Mouse (Mus musculus): Measurements from ENCODE around the gene Fev.

Fev gene

DNA sequence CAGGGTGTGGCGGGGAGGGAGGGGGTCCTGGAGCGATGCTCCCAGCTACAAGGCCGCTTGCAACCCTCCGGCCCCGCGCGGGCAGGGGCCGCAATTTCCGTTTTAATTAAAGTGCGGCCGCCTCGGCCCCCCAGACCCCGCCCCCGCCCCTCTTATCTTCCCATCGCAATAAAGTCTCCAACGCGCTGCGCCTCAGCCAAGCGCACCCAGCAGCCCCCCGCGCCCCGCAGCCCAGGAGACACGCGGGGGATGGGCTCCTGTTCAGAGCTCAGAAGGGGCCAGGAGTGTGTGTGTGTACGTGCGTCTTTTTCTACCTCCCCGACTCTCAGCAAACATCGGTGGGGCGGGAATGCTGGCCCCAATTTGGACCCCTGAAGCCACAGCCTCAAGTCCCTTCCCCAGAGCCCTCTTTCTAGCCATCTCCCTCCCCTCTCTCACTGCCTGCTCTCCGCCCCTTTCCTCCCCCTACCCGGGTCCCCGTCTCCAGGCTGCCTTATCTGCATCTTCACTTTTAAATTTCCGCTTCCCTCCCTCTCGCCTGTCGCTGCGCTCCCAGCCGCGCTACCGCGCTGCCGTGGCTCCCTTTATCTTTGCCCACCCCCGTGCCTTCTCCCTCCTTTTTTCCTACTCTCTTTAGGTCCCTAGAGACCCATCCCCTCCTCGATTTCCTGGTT is at the start of gene Fev:
Gene Fev (minus strand): TSS at position 51 of the 674 bp plus-strand sequence.
- DNase-seq (ENCODE audit: extremely low read depth, insufficient read length, low spot score): no peak

DNA sequence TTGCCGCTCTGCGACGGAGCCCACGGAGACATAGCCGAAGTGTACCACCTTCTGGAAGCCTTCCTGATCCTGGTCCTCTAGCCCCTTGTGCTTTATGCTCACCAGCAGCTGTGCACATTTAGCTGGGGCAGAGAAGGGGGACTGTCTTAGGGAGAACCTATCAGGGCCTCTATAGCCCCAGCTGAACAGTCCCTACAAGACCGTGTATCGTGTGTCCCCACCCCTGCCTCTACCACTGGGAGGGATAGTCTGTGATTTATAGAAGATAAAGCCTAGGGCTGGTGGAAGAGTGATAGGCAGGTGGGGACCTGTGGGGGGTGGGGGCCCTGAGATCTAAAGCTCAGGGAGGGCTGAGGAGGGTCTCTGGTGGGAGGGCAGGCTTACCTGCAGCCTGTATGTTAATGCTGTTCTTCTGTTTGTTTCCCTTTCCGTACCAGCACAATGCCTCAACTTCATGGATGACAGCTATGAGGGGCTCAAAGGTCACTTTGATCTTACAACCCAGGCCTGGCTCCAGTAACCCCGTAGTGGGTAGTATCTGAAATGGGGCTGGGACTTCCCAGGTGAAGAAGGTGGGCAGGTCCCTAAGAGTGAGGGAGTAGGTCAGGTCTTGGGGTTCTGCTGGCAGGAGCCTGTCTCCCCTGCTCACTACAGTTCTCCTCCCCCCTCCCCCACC is 42.5 kb upstream of the Fev start:
- DNase-seq (ENCODE audit: extremely low read depth, insufficient read length, low spot score): no peak

- no peak for DNase-seq (ENCODE audit: extremely low read depth, insufficient read length, low spot score)
Measured at GRCm38 (mm10) chr1:74926721-74927120, 41.5 kb upstream of the Fev start.

- DNase-seq (ENCODE audit: extremely low read depth, insufficient read length, low spot score): no peak
Measured at GRCm38 (mm10) chr1:74924464-74924863, 39.2 kb upstream of the Fev start.

DNA sequence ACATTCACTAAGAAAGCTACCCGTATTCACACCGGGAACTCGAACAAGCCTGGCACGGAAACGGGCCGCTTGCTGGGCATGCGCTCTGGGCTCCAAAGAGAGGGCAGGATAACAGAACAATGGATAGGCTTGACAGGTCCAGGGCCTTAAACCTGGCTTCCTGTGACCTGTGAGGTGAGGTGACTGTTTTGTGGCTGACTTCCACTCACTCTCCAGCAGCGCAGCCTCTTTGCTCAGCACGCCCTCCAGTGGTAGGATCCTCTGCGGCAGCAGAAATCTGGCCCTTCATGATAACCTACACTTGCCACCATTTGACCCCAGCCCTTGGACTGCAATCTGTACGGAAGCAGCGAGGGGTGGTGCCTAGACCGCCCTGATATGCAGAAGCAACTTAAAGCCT is 30.5 kb upstream of the Fev start:
- DNase-seq (ENCODE audit: extremely low read depth, insufficient read length, low spot score): no peak

- DNase-seq (ENCODE audit: extremely low read depth, insufficient read length, low spot score): no peak
Measured at GRCm38 (mm10) chr1:74902191-74902590, 17.0 kb upstream of the Fev start.

DNA sequence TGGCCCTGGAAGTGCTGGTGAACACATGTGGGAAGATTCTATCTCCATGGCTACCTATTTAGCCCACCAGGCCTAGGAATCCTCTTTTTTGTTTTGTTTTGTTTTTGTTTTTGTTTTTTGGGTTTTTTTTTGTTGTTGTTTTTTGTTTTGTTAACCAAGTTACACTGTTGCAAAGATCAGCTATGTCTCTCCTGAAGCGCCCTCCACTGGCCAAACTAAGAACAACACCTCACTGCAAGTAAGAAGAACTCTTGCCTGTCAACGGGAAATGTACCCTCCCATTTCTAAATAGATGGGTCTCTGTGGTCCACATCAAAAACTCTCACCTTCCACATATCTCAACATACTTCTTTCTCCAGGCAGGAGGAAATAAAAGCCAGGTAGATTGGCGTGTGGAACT is 16.5 kb upstream of the Fev start:
- no peak for DNase-seq (ENCODE audit: extremely low read depth, insufficient read length, low spot score)

DNA sequence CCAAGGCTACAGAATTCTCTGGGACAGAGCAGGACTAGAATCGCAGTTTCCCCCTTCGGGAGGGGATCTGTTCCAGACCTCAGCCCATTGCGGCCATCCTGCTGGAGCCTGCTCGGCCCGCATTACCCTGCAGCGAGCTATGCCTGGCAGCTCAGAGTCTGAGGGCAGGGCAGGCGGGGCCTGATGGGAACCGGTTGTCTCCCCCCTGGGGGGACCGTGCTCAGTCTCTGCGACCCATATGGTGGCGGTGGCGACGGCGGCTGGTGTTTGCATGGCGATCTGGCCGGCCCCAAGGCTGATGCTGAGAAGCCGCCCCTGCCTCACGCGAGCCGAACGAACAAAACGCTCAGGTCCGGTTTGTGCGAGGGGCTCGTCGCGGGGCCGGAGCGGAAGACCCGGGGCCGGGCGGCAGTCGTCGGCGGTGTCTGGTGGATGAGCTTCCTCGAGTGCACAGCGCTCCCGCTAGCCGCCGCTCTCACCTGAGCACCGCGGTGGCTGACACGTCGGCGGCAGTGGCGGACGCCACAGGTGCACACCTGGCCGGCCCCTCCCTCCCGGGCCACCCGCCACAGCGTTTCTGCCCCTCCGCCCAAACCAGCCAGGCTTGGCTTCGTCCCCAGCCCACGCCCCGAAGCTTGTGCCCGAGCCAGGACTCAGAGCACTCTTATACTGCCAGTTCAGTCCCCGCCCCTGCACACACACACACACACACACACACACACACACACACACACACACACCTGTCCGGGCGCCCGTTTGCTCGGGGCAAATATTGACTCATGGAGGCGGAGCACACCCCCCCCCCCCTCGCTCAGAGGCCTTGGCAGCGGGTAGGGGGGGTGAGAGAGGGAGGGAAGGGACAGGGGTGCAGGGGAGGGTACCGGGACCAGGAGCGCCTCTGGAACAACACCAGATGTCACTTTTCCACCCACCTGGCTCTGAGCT is 15.4 kb upstream of the Fev start:
- DNase-seq (ENCODE audit: extremely low read depth, insufficient read length, low spot score): no peak

GRCm38 (mm10) chr1:74898656-74899431 is 13.6 kb upstream of the Fev start:
- no peak for DNase-seq (ENCODE audit: extremely low read depth, insufficient read length, low spot score)

GRCm38 (mm10) chr1:74897976-74898375 is 12.8 kb upstream of the Fev start:
- DNase-seq (ENCODE audit: extremely low read depth, insufficient read length, low spot score): no peak

- no peak for DNase-seq (ENCODE audit: extremely low read depth, insufficient read length, low spot score)
Measured at GRCm38 (mm10) chr1:74894966-74895365, 9.7 kb upstream of the Fev start.

- DNase-seq (ENCODE audit: extremely low read depth, insufficient read length, low spot score): no peak
Measured at GRCm38 (mm10) chr1:74893134-74893855, 8.1 kb upstream of the Fev start, which contains the start of gene Cryba2. TSS of gene Cryba2 (minus strand) at chr1:74893143.

GRCm38 (mm10) chr1:74892351-74893133 is 7.3 kb upstream of the Fev start:
- DNase-seq (ENCODE audit: extremely low read depth, insufficient read length, low spot score): no peak

DNA sequence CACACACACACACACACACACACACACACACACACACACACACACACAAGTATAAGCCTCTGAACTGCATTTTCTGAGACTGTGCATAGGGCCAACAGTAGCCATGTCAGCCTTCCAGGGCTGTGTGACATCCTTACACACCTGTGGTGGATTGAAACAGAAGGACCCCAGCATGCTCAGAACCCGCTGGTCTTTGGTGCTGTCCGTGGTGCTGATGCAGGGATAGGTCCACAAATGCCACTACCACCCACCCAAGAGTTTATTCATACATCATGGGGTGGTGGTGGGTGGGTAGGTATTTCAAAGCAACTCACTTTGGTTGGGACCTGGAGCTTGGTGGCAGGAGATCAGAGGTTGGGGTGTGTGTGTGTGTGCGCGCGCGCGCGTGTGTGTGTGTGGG is 6.3 kb upstream of the Fev start:
- no peak for DNase-seq (ENCODE audit: extremely low read depth, insufficient read length, low spot score)

DNA sequence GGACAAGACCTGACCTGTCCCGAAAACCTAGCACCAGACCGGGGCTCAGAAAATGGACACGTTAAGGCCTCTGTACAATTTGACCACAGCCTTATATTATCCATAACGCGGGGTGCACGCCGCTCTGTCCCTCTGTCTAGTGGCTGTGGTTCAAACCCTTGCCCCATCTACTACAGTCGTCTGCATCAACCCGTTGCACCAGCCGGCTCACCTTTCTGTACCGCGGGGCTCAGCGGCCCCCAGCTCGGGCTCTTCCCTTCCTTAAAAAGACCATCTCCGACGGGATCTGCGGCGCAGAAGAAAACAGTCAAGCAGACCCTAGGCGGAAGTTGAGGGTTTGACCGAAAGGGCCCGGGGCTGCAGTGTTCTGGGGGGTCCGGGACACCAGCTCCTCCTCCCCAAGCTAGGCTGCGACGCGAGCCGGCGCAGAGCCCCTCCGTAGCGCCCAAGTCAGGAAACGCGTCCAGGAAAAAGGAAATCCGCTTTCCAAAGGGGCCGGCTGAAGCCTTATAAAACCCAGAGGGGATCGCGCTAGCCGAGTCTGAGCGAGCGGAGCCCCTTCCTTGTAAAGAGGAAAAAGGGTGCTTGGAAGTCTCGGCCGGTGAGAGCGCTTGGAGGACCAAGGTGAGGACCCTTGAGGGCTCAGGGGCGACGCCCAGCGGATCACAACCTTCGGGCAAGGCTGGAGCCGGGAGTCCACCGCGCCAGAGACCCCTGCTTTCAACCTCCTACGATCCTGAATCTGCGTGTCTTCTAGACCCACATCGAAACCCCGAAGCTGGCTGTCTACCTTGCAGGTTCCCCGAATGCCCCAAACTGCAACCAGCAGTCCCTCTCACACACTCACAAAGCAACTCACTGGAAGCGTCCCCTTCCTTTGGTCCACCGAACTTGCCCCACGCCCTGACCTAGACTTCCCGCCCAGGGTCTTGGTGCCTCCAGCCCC is 750 bp downstream of the Fev start:
- no peak for DNase-seq (ENCODE audit: extremely low read depth, insufficient read length, low spot score)

DNA sequence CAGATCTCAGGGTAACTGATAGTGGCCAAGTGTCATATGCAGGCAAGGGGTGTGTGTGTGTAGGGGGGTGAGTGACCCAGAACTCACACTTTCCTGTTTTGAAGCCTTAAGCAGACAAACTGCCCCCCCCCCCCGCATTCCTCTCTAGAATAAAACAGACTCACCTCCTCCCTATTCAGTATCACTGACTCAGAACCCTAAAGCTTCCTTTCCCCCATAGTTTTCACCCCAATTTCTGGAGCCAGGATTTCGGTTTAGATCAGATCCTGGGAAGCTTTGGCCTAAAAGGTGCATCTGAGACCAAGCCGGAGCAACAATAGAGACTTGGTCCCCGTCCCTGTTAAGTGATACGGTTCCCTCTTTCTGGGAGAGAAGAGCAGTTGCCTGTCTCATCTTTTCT is 1.8 kb downstream of the Fev start:
- DNase-seq (ENCODE audit: extremely low read depth, insufficient read length, low spot score): no peak

GRCm38 (mm10) chr1:74882828-74883227 is 2.4 kb downstream of the Fev start:
- DNase-seq (ENCODE audit: extremely low read depth, insufficient read length, low spot score): no peak
